Mouse (Mus musculus) E14TG2a.4 (cell line): ENCODE results near the gene Tspo2.

Source experiments
- CTCF ChIP-seq: conservative IDR thresholded peaks from 2 replicates; pipeline ENCODE4 v1.5.1; 2014; ENCODE audit warnings: low read length
- NANOG ChIP-seq: IDR thresholded peaks from 2 replicates; pipeline ENCODE4 v1.6.1; 2014; ENCODE audit warnings: borderline replicate concordance, low read length, mixed read lengths
- POU5F1 ChIP-seq: IDR thresholded peaks from 2 replicates; pipeline ENCODE4 v1.6.1; 2014; ENCODE audit warnings: low read length, borderline replicate concordance

GRCm38 (mm10) chr17:48454190-48454589 is 2.9 kb upstream of the Tspo2 start:
- no peak for TF ChIP-seq POU5F1
- TF ChIP-seq CTCF = no peak
- TF ChIP-seq NANOG = no peak
